In the genomic region with DNA sequence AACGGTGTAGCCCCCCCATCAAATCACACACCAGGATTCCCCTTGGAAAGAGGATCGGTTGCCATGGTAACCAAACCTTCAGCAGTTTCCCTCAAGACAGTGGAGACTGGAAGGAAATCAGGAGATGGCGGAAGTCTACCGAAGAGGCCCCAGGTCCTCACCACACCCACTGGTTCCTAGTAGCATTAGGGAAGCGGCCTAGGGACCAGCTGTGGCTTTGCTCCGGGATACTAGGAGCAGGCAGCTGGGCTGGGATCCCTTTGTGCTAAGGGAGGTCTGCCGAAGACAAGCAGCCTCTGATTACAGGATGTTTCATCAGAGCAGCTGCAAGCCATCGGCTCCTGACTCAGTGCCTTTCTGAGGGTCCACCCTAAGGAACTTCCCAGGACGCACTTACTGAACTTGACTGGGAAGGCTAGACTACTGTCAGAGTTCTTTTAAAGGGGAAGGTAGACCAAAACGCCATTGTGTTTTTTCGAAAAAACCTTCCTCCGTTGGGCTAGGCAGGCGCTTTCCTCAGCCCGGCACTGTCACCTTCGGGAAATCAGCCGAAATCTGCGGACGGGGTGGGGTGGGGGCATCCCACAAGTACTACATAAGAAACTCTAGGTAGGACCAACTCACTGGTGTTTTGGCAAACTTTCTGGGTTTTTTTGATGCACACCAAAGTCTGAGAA, we compare ENCODE assay signal across 8 mouse cellular contexts.
A peak's percentile ranks its signal among the peaks of the same experiment; 100 is the strongest.
DNase-seq lines count a peak whose midpoint lies in the region; ATAC-seq and TF ChIP-seq lines count a peak whose summit lies in the region.

No protein-coding gene starts in this region.

- H3K36me3 ChIP-seq in liver, embryonic 11.5 days (ENCODE audit: control insufficient read depth, insufficient read depth, low read length), result no peaks in the 10 kb centered on the region
- H3K36me3 ChIP-seq in liver, postnatal 0 days (replicated peaks; ENCODE audit: insufficient read depth, low read length), result no peaks in the 10 kb centered on the region
- H3K36me3 ChIP-seq in forebrain, embryonic 14.5 days (ENCODE audit: control insufficient read depth, insufficient read depth, low read length), result no peaks in the 10 kb centered on the region
- H3K36me3 ChIP-seq in limb, embryonic 14.5 days (ENCODE audit: control insufficient read depth, insufficient read depth, low read length), result no peaks in the 10 kb centered on the region

- WGBS in liver, embryonic 11.5 days, result 29% methylated on average over 18 of the region's 18 CpGs
- WGBS in liver, postnatal 0 days (ENCODE audit: insufficient replicate concordance), result 33% methylated on average over 18 of the region's 18 CpGs
- WGBS in forebrain, embryonic 14.5 days, result 40% methylated on average over 18 of the region's 18 CpGs
- WGBS in limb, embryonic 14.5 days, result 30% methylated on average over 18 of the region's 18 CpGs

- H3K4me3 ChIP-seq in liver, embryonic 11.5 days (ENCODE audit: low read depth, low read length), result no peak overlapping the region
- H3K4me3 ChIP-seq in liver, postnatal 0 days (ENCODE audit: low read depth, low read length), result no peak overlapping the region
- H3K4me3 ChIP-seq in forebrain, embryonic 14.5 days (ENCODE audit: low read depth, low read length), result no peak overlapping the region
- H3K4me3 ChIP-seq in limb, embryonic 14.5 days (replicated peaks; ENCODE audit: low read length), result no peak overlapping the region

- H3K27me3 ChIP-seq in liver, embryonic 11.5 days (replicated peaks; ENCODE audit: control insufficient read depth, insufficient read depth, low read length), result peaks cover 13% of the 10 kb centered on the region
- H3K27me3 ChIP-seq in liver, postnatal 0 days (ENCODE audit: insufficient read depth, low read length), result peaks cover 17% of the 10 kb centered on the region
- H3K27me3 ChIP-seq in forebrain, embryonic 14.5 days (replicated peaks; ENCODE audit: control insufficient read depth, insufficient read depth, low read length), result no peaks in the 10 kb centered on the region
- H3K27me3 ChIP-seq in limb, embryonic 14.5 days (ENCODE audit: control insufficient read depth, insufficient read depth, low read length), result peaks cover 27% of the 10 kb centered on the region

- TF ChIP-seq EP300 in liver, postnatal 0 days (IDR thresholded peaks at IDR 0.05; ENCODE audit: low read depth), result no peak

- H3K9ac ChIP-seq in liver, embryonic 11.5 days (ENCODE audit: low read depth, low read length), result no peak overlapping the region
- H3K9ac ChIP-seq in liver, postnatal 0 days (replicated peaks), result no peak overlapping the region
- no peak overlapping the region; the same call in 1 of the 2 replicates for H3K9ac ChIP-seq in forebrain, embryonic 14.5 days (ENCODE audit: low read length)
- no peak overlapping the region for H3K9ac ChIP-seq in limb, embryonic 14.5 days (ENCODE audit: low read depth, low read length, severe bottlenecking)

- intact Hi-C loops in heart, postnatal 25 days (cut with DNase I), result loop anchor here (2.0 to 10.0 kb wide), 3 partner anchors 37 to 619 kb away; no protein-coding TSS in a partner anchor

- no peak for TF ChIP-seq POLR2A in limb, embryonic 14.5 days (IDR thresholded peaks at IDR 0.05; ENCODE audit: borderline replicate concordance, extremely low read depth, insufficient read depth, insufficient read length)

- ATAC-seq in liver, embryonic 11.5 days (replicated peaks; ENCODE audit: low FRiP score), result no peak
- ATAC-seq in liver, postnatal 0 days, result no peak
- ATAC-seq in forebrain, embryonic 14.5 days, result peak; percentile 58; the same call in 1 of the 2 replicates
- ATAC-seq in limb, embryonic 14.5 days (ENCODE audit: low FRiP score, low read depth), result peak; percentile 76
- no peak for ATAC-seq in erythroid progenitor cell, adult 5-6 weeks (replicated peaks; ENCODE audit: low FRiP score, poor library complexity, severe bottlenecking)

- no peaks in the 10 kb centered on the region for H3K9me3 ChIP-seq in liver, embryonic 11.5 days (ENCODE audit: control insufficient read depth, low read length)
- no peaks in the 10 kb centered on the region for H3K9me3 ChIP-seq in liver, postnatal 0 days (ENCODE audit: low read length)
- H3K9me3 ChIP-seq in forebrain, embryonic 14.5 days (replicated peaks; ENCODE audit: control insufficient read depth, low read length), result no peaks in the 10 kb centered on the region
- no peaks in the 10 kb centered on the region for H3K9me3 ChIP-seq in limb, embryonic 14.5 days (ENCODE audit: control insufficient read depth, low read length)

- H3K4me2 ChIP-seq in liver, embryonic 11.5 days, result 0 out of 2 replicates have a peak overlapping the region, but pooled peaks have one; percentile 13
- H3K4me2 ChIP-seq in liver, postnatal 0 days (ENCODE audit: low read depth, low read length), result no peak overlapping the region
- H3K4me2 ChIP-seq in forebrain, embryonic 14.5 days (ENCODE audit: low read length), result peak overlapping the region; percentile 32
- H3K4me2 ChIP-seq in limb, embryonic 14.5 days (replicated peaks; ENCODE audit: low read depth, low read length, severe bottlenecking), result no peak overlapping the region

- H3K4me1 ChIP-seq in liver, embryonic 11.5 days (replicated peaks; ENCODE audit: control insufficient read depth, insufficient read depth, low read length), result no peaks in the 10 kb centered on the region
- H3K4me1 ChIP-seq in liver, postnatal 0 days (ENCODE audit: insufficient read depth), result no peaks in the 10 kb centered on the region
- peaks cover 3% of the 10 kb centered on the region; the same call in 1 of the 2 replicates for H3K4me1 ChIP-seq in forebrain, embryonic 14.5 days (ENCODE audit: control insufficient read depth, insufficient read depth, low read length)
- peaks cover 9% of the 10 kb centered on the region for H3K4me1 ChIP-seq in limb, embryonic 14.5 days (ENCODE audit: control insufficient read depth, insufficient read depth, low read length)

- no peak for DNase-seq in liver, embryonic 11.5 days (ENCODE audit: low spot score)
- DNase-seq in liver, postnatal 0 days, result no peak
- DNase-seq in forebrain, embryonic 14.5 days (ENCODE audit: low spot score), result peak; percentile 67
- DNase-seq in heart, postnatal 25 days (ENCODE audit: low spot score), result peak; percentile 71
- DNase-seq in limb, embryonic 14.5 days (ENCODE audit: low spot score), result peak; percentile 76
- DNase-seq in retina, postnatal 1 day, result peak; percentile 40
- no peak for DNase-seq in layer of hippocampus, postnatal 36 days

- TF ChIP-seq CTCF in liver, postnatal 0 days (IDR thresholded peaks at IDR 0.05; ENCODE audit: low read depth), result no peak

- no peak overlapping the region for H3K27ac ChIP-seq in liver, embryonic 11.5 days (ENCODE audit: low read depth, low read length)
- no peak overlapping the region for H3K27ac ChIP-seq in liver, postnatal 0 days (ENCODE audit: low read depth)
- H3K27ac ChIP-seq in forebrain, embryonic 14.5 days (ENCODE audit: low read depth, low read length), result no peak overlapping the region
- H3K27ac ChIP-seq in limb, embryonic 14.5 days (replicated peaks; ENCODE audit: low read depth, low read length), result 0 out of 2 replicates have a peak overlapping the region, but pooled peaks have one; percentile 8

Comparison
In these comparisons a context has a peak if more than half of its experiments do, and no peak if none do; other contexts are left out.
1. H3K4me2 ChIP-seq: peak in liver, embryonic 11.5 days (single experiment) and forebrain, embryonic 14.5 days (single experiment); none in liver, postnatal 0 days (single experiment) and limb, embryonic 14.5 days (single experiment).
2. ATAC-seq: peak in forebrain, embryonic 14.5 days (single experiment) and limb, embryonic 14.5 days (single experiment); none in liver, embryonic 11.5 days (single experiment), liver, postnatal 0 days (single experiment) and erythroid progenitor cell, adult 5-6 weeks (single experiment).
3. DNase-seq: peak in forebrain, embryonic 14.5 days (single experiment), heart, postnatal 25 days (single experiment), limb, embryonic 14.5 days (single experiment) and retina, postnatal 1 day (single experiment); none in liver, embryonic 11.5 days (single experiment), liver, postnatal 0 days (single experiment) and layer of hippocampus, postnatal 36 days (0 of 2).